ENCODE assay signal across 9 mouse cellular contexts in the genomic region with DNA sequence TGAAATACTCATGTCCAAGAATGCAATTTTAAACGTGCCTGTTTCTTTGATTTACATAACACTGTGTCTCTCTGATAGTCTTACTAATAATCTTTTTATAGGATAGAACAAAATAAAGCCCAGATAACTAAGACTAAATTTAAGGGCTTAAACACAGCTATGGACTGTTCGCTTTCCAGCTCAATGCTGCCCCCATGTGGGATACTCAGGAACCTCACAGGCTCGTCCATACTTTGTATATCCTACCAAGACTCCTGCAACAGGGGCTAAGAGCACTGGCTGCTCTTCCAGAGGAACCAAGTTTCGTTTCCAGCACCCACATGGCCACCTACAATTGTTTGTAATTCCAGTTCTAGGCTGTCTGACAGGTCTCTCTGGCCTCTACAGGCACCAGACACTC. TPM values are rescaled to one million over a fixed set of nuclear protein-coding genes. Genes with fewer than 3 reads are reported as not detected.
DNase-seq lines count a peak whose midpoint lies in the region; ATAC-seq and TF ChIP-seq lines count a peak whose summit lies in the region.
"Had no signal": no experiment of that assay in that cellular context is flagged by ENCODE, and none has a peak within 500 bp of the region (broad histone marks: within the 10 kb centered on the region; RNA-seq: fewer than 3 reads in every experiment).

No protein-coding gene starts in this region.

- TF ChIP-seq CTCF in C2C12 (IDR thresholded peaks at IDR 0.05; ENCODE audit: control insufficient read depth, insufficient read depth, insufficient read length), result peak; percentile 32

- ATAC-seq in megakaryocyte, adult 5-6 weeks (ENCODE audit: poor library complexity, severe bottlenecking), result peak; percentile 77

- peaks cover 62% of the 10 kb centered on the region for H3K27me3 ChIP-seq in C2C12 (ENCODE audit: control insufficient read depth, insufficient read depth, insufficient read length)
- no peaks in the 10 kb centered on the region for H3K27me3 ChIP-seq in splenic B cell, adult 2 months (ENCODE audit: control insufficient read depth, insufficient read depth, low read length, poor library complexity, severe bottlenecking)
- H3K27me3 ChIP-seq: midbrain, embryonic 12.5 days had no signal

- no peaks in the 10 kb centered on the region for H3K36me3 ChIP-seq in C2C12 (ENCODE audit: control insufficient read depth, insufficient read depth)
- H3K36me3 ChIP-seq in splenic B cell, adult 2 months (ENCODE audit: control insufficient read depth, insufficient read depth, low read length, poor library complexity, severe bottlenecking), result no peaks in the 10 kb centered on the region
- H3K36me3 ChIP-seq: midbrain, embryonic 12.5 days had no signal

- H3ac ChIP-seq in C2C12 (ENCODE audit: control insufficient read depth, insufficient read length, low read depth), result no peak overlapping the region

- no peaks in the 10 kb centered on the region for H3K79me3 ChIP-seq in C2C12 (ENCODE audit: low read depth)

- no peaks in the 10 kb centered on the region for H3K79me2 ChIP-seq in C2C12 (ENCODE audit: control insufficient read depth, insufficient read depth)

- no peak overlapping the region for H3K4me3 ChIP-seq in C2C12 (ENCODE audit: insufficient read depth, poor library complexity, severe bottlenecking)
- H3K4me3 ChIP-seq: midbrain, embryonic 12.5 days had no signal

- DNase-seq in gastrocnemius, adult 18-20 months (ENCODE audit: low spot score), result peak; percentile 17
- no peak for DNase-seq in gastrocnemius, adult 8-10 months (ENCODE audit: low spot score in 2 of 2)
- peak; percentile 62 to 78 for DNase-seq in adrenal gland, postnatal 36 days
- peak; percentile 33 for DNase-seq in fibroblast of lung, adult 2 months (ENCODE audit: low read depth)
- peak; percentile 19 for DNase-seq in layer of hippocampus, adult 9-11 months
- DNase-seq in splenic B cell, adult 2 months (ENCODE audit: low read depth, low spot score), result peak; percentile 66

TF ChIP-seq in C2C12, 6 proteins besides CTCF, POLR2A, EP300 and RAD21:
- TF ChIP-seq MYOD1 (IDR thresholded peaks at IDR 0.05; ENCODE audit: control insufficient read depth, insufficient read length, low read depth), result no peak
TF ChIP-seq in C2C12: peak in this region for 0.

RNA-seq across cellular contexts. Expression of a gene that starts 12.0 kb away (rescaled TPM):
- total RNA-seq in gastrocnemius, adult 18-20 months (2021), result not detected
- total RNA-seq in gastrocnemius, adult 8-10 months (2022), result under 1 TPM in 1 of 4 experiments, not detected in 3; 0.11 TPM
- 0.04 TPM for polyA plus RNA-seq in C2C12 (2012; fragmentation: generic; extraction: Trizol)
- not detected for total RNA-seq in adrenal gland, postnatal 36 days (2021)
- total RNA-seq in megakaryocyte, adult 5-6 weeks (2015), result 0.98 and 1.5 TPM in 2 replicates
- 1.2 and 1.7 TPM in 2 replicates for total RNA-seq in megakaryocyte, adult 5-6 weeks (2017)
- polyA plus RNA-seq: midbrain, embryonic 12.5 days had no signal

RNA-seq across cellular contexts. Expression of a gene that starts 17.4 kb away (rescaled TPM):
- total RNA-seq in gastrocnemius, adult 18-20 months (2021), result under 1 TPM; 0.12 to 0.34 TPM
- total RNA-seq in gastrocnemius, adult 8-10 months (2022), result under 1 TPM in 2 of 4 experiments, not detected in 2; 0.11 TPM
- not detected for polyA plus RNA-seq in C2C12 (2012; fragmentation: generic; extraction: Trizol)
- total RNA-seq in adrenal gland, postnatal 36 days (2021), result 1 to 10 TPM; 1.9 to 6.0 TPM
- 62.7 and 71.5 TPM in 2 replicates for total RNA-seq in megakaryocyte, adult 5-6 weeks (2015)
- 72.8 and 74.4 TPM in 2 replicates for total RNA-seq in megakaryocyte, adult 5-6 weeks (2017)

Comparison
In these comparisons a context has a peak if more than half of its experiments do, and no peak if none do; other contexts are left out.
1. DNase-seq: peak in gastrocnemius, adult 18-20 months (single experiment), adrenal gland, postnatal 36 days (2 of 2), fibroblast of lung, adult 2 months (single experiment), layer of hippocampus, adult 9-11 months (single experiment) and splenic B cell, adult 2 months (single experiment); none in gastrocnemius, adult 8-10 months (0 of 2).
2. RNA of a gene that starts 17.4 kb away (total RNA-seq): 62.7 to 74.4 TPM in megakaryocyte, adult 5-6 weeks; 1.9 to 6.0 TPM in adrenal gland, postnatal 36 days, 0.12 to 0.34 TPM in gastrocnemius, adult 18-20 months and 0.11 TPM in gastrocnemius, adult 8-10 months; every median in the first group is over 4 times any median in the second.